Mouse (Mus musculus) liver, postnatal 0 days (tissue): ENCODE results near the gene Il17d.

Source experiments
- CTCF ChIP-seq: sonication (generic); IDR thresholded peaks from 2 replicates; pipeline ENCODE4 v1.5.1; 2016; ENCODE audit warnings: antibody characterized with exemption, low read depth
- EP300 ChIP-seq: IDR thresholded peaks from 2 replicates; pipeline ENCODE4 v1.6.1; 2016; ENCODE audit warnings: antibody characterized with exemption, low read depth, mild to moderate bottlenecking

GRCm38 (mm10) chr14:57509554-57509953 lies 15.0 kb upstream of the Il17d start:
- TF ChIP-seq EP300 (no peak), CTCF (no peak)
